Mouse (Mus musculus) frontal cortex, adult 2 months (tissue): ENCODE results near the gene Gm10518. TPM values are rescaled to one million over a fixed set of nuclear protein-coding genes. Genes with fewer than 3 reads are reported as not detected.
"Not testable (repeated sequence)": the region's sequence is repeated elsewhere in the genome, so short reads cannot be mapped to it uniquely, and the experiment has no call there.

ENCODE experiments used
- DNase-seq, 2 experiments: peaks; one replicate each; pipeline ENCODE4 v3.0.0; 2022; ENCODE audit warnings: low spot score in 1 of 2; ENCODE audit errors: extremely low spot score in 1 of 2
- polyA plus RNA-seq: library from polyadenylated mRNA; depleted of rRNA; stranded (reverse); fragments of >200 nt; gene quantifications from 2 replicates; pipeline ENCODE4 v1.2.3, GENCODE M21; 2012; rRNA removed

Gene Gm10518
- not detected in 2 replicates for polyA plus RNA-seq

DNA sequence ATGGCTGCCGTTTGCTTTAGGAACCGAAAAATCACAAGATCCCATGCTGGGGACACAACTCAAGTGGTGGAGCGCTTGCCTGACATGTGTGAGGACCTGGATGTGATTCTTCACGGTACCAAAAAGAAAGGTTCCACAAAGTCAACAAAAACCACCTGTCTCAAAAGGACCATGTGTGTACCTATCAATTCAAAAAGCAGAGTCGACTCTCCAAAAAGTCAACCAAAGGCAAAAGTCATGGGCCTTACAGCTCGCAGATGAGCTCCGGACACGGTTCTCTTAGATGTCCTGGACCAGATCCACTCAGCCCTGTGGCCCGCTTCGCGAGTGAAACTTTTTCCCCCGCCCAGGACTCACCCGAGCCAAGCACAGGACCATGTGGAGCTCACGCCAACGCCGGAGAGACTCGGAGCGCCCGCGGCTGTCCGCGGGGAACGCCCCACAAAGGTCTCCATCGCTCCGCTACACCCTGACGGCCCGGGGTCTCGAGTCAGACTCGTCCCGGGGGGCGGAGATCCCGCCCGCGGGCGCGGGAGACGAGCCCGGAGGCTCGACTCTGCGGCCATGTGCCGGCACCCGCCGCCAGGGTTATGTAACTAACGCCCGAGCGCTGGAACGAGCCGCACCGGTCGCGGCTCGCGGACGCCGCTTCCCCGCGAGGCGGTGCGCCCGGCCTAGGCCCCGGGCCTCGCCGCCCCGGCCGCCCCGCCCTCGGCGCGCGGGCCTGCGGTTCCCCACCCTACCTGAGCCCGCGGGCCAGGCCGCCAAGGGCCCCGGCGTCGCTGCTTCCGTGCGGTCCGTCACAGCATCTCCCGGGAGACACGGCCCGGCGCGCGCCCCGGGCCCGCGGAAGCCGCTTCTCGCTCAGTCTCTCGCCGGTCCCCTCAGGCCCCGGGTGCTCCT lies at the start of gene Gm10518:
TSS of gene Gm10518 (plus strand) at position 767 of the 903 bp plus-strand sequence.
- peak; percentile 27 to 44 for DNase-seq

DNA sequence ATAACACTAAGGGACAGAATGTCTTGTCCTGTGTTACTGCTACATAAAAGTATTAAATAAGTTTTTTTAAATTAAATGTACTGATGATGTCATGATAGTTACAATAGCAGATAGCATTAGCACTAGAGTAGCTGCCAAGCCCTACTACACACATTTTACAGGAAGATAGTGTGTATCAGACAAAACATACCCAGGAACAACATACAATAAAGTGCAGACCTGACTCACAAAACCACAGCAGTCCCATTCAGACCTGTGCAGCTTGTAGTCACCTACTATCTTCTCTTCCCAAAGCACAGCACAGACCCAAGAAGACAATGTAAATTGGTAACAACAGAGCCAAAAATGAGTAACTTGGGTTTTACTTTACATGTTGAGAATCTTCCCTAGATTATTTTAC lies 46.7 kb upstream of the Gm10518 start:
- no peak for DNase-seq

DNA sequence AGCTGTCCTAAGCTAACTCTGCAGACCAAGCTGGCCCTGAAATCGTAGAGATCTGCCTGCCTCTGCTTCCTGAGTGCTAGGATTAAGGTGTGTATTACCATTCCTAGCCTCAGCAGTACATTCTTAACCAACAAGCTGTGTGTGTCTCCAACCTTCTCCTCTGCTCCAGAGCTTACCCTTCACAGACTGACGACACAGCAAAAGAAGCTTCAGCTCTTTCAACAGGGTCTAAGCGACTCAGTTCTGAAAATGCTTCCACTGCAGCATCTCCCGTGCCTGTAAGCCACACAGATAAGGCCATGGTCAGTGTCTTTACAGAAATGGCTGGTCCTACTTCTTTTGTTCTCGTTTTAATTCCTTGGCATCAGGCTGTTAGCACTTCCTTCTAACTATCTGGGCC lies 43.1 kb upstream of the Gm10518 start:
- DNase-seq: no peak

DNA sequence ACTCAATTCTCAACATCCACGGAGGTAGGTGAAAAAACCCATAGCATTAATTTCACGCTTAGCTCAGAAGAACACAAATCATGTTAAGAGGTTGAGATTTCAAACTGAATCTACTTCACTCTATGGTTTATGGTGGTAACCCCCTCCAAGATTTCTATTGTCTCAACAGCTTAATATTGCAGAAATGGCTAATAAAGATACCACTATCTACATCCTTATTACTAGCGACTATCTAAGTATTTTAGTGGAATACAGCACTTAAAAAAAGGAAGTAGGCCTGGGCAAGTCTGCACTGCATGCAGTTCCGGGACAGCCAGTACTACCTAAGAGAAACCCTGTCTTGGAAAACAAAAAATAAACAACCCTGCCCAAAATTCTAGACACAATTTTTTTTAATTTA lies 42.6 kb upstream of the Gm10518 start:
- DNase-seq: no peak

DNA sequence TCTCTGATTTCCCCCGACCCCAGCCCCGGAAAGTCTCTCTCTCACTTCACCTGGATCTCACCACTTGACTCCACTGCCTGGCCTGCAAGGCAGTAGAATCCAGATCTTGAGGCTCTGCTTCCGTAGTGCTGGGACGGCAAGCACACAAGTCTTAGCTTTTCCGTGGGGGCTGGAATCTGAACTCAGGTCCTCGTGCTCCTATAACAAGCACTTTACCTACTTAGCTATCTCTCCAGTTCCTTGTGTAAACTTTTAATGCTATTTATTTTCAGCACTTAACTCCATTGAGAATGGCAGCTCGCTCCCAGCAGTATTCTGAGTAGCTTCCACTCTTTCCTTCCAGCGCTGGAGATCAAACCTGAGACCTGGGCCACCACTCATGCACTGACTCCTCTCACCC lies 26.3 kb upstream of the Gm10518 start:
- DNase-seq: no peak

DNA sequence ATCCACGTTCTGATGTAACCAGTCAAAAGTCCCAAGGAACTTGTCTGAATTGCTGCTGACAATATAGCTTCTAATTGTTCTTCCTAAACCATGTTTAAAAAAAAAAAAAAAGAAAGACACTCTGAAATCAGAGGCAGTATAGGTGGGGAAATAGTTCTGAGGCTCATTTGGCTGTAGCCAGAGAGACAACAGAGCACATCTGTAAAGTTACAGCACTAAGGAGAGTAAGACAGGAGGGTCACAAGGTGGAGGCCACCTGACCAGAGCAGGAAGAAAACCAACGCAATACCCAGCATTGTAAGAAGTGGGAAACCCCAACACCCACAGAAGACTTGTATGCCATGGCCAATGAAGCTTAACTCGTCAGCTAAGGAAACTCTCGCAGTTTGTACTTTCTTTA lies 19.1 kb upstream of the Gm10518 start:
- DNase-seq: no peak

DNA sequence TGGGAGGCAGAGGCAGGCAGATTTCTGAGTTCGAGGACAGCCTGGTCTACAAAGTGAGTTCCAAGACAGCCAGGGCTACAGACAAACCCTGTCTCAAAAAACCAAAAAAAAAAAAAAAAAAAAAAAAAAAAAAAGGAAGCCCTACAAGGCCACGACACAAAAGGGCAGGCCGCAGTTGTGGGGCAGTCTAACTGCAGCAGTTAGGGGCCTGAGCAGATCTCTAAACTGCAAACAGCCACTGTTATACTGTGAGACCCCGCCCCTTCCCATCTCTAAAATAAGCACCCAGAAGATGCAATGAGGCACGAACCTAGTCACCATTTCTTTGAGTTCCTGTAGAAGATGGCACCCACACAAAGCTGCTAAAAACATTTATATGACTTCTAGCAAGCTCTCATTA lies 17.7 kb upstream of the Gm10518 start:
- DNase-seq: no peak

DNA sequence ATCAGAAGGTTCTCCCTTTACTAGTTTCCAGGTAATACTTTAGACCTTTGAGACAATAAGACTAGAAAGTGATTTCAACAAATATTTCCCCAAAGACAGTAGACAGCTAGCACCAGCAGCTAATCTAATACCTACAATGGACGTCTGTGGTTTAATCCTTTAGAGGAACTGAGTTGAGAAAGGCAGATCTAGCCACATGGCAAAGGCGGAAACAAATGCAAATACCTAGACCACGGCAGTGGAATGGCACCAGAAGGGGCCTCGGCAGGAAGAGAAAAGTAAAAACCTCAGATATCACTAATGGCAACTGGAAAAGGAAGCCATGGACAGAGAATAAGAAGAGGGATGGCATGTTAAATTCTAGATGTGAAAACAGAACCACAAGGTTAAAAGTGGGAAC lies 15.9 kb upstream of the Gm10518 start:
- no peak for DNase-seq

DNA sequence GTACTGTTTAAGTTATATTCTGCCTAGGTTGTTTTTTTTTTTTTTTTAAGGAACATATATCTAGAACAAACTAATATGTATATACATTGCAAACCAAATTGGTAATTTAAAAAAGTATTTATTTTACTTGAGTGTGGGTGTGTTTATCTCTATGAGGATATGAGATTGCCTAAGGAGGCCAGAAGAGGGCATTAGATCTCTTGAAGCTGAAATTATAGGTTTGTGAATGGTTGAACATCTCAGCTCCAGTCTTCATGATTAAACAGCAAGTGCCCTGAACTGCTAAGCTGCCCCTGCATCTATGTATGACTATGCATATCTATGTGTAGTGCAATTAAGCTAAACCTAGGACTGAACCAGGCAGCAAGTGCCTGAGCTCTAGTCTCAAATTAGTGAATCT lies 4.4 kb upstream of the Gm10518 start:
- no peak for DNase-seq

DNA sequence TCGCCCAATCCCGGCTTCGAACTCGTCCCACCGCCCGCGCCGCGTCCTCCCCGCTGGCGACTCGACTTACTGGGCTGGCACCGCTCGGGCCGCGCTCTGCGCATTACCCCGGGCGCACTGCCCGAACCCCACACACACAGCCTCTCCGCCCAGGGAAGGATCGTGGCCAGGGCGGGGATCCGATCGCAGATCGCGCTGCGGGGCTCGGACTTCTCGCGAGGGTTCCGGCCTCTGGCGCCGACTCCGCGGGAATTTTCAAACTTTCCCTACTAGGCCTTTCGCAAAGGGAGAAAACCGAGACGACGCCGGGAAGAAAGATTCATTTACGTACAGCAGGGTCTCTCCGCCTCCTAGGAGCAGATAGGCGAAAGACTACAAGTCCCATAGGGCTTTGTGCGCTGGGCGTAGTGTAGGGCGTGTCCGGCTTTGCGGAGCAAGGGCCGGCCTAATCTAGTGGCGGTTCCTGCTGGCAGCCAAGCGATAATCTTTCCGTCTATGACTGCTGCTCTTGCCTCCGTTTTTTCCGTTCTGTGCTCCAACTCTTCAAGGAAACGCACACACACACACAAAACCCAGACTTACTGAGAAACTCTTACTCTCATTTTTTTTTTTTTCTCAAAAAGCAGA lies 450 bp downstream of the Gm10518 start, which contains the start of gene Ahctf1:
TSS of gene Ahctf1 (minus strand) at position 168 of the 627 bp plus-strand sequence.
- DNase-seq: peak; percentile 98 to 99

DNA sequence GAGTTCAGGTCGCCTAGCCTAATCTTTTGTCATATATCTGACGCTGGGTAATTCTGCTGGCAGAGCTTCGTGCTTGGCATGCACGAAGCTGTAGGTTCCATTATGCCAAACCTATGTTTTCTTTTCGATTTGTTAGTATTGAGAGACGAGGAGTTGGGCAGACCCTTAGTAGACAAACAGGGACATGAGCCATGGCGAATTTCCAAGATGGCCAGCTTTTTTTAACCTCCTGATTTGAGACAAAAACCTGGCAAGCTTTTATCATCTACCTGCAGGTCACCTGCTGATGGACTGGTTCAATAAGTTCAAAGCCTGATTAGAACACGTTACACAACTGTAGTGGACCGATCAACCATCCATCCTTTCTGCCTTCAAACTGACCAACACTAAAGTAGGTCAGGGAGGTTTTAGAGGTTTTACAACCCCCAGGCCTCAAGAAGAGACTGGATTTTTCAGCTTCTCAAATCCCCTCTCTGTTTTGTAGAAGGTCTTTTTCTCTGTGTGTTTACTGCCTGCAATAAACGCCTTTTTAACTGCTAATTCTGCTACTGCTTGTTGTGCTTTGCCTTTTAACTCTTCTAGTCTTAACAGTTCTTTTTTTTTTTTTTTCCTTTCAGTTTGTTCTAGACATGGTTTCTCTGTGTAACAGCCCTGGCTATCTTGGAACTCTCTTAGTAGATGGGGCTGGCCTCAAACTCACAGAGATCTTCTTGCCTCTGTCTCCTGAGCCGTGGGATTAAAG lies 1.1 kb downstream of the Gm10518 start:
- DNase-seq: no peak

DNA sequence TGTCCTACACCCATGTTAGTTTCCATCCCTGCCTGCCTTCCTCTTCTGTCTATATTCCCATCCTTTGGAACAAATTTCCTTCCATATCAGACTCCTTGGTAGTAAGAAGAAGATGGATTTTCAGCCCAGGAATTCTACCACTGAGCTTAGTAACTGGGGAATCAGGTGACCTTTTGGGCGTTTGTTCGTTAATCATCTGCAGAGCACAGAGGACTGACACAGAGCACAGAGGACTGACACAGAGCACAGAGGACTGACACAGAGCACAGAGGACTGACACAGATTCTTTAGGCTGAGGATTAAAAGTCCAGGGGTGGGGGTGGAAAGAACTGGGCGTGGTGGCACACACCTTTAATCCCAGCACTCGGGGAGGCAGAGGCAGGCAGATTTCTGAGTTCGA lies 2.6 kb downstream of the Gm10518 start:
- DNase-seq: no peak

DNA sequence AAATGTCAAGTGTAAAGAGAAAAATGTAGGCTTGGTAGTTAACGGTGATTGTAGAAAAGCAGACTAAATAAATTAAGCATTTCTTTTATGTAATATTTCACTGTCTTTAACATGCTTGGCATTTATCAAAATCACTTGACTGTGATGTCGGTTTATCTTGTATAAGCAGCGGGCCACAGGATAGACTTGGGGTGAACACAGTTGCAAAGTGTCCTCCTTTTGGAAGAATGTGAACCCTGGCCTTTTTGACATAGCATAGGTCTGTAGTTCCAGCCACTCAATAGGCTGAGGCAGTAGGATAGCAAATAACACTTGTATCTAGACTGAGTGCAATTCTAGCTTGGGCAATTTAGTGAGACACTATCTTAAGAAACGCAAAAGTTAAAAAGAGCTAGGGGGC lies 4.3 kb downstream of the Gm10518 start:
- DNase-seq: no peak

DNA sequence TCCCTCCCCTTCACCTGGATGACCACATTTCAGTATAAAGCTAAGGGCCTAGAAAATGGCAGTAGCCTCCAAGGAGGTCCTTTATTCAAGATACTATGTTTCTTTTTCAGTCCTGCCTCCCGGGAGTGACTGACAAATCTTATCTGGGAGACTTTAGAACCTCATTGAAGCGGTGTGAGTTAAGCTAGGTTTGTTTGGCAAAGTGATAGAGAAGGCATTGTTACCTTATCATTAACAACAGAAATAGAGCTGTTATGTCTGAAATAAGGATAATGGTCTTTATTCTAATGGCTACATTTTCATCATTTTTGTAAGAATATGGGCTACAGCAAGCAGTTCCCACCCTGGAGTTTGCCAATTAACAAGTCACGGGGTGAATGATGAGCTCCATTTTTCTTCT lies 5.1 kb downstream of the Gm10518 start:
- no peak for DNase-seq

DNA sequence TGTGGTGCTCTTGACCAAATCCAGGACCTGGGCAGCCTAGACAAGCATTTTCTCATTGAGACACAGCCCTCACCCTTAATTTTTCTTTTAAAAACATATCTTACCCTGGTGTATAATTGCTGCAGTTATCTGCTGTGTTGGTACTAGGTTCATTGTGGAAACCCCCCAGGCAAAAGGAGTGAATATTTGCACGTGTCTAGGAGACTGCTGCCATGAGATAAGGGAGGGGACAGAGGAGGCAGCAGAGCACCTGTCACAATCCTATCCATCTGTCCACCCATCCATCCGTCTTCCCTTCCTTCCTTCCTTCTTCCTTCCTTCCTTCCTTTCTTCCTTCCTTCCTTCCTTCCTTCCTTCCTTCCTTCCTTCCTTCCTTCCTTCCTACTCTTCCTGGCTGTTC lies 10.2 kb downstream of the Gm10518 start:
- DNase-seq: no peak

DNA sequence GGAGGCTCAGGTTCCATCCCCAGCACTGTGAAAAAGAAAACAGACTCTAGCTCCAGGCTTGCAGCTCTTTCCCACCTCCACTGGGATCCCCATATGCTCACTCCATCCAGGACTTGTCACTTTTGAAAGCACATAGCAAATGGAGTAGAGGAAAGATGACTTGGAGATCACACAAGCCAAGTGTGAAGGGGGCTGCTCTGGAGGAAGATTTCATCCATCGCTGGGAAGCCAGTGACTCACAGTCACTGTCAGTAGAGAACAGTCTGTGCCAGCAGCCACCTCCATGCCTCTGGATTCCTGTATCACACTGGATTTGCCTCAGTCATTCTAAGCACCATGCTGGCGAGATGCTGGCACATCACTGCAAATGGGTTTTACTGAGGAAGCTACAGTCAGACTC lies 11.4 kb downstream of the Gm10518 start:
- DNase-seq: peak; percentile 59 to 74

DNA sequence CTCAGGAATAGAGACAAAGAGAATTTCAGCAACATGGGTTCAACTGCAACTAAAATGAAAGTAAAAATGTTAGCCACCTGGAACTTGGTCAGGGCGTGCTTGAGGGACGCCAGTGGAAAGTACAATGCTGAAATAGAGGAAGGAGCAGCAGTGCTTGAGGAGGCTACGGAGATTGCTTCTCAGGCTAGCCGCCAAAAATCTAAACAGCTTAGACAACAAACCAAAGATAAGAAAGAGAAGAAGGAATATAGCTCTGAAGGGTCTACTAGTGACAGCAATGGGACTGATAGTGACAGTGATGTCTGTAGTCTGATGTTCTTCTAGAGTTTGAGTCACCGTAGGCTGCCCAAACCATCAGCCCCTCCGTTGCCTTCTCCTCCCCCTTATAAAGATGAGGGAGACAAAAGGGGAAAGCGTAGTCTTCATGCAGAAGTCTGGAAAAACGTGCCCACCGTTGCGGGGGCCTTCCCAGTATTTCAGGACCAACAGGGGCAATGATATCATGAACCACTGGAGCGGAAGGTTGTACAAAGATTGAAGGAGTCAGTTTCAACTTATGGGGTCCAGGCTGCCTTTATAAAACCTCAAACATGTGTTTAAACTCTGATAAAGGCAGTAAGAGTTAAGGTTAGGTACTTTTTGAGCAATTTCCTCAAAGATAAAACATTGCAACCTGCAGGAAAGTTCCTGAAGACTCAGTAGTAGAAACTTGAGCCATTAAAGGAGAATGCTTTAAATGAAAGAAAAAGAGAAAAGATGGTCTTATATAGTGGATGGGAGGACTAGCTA lies 15.5 kb downstream of the Gm10518 start:
- DNase-seq: not testable (repeated sequence)

DNA sequence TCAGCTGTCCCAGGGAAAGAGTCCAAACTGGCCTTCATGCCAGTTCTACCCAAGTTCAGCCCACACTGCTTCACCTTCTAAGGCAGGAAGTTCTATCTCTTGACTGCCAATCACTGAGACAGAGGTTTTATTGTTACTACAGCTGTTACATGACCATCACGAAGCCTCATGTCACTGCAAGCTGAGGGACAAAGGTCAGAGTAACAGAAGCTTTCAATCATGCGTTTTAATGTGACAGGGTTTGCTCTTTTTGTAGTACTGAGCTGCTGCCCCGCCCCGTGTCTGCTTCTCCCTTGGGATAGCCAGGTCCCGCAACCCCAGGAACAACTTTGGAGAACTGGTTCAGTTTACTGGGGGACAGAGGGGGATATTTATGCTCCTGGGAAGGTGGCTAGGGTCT lies 21.4 kb downstream of the Gm10518 start:
- DNase-seq: no peak

DNA sequence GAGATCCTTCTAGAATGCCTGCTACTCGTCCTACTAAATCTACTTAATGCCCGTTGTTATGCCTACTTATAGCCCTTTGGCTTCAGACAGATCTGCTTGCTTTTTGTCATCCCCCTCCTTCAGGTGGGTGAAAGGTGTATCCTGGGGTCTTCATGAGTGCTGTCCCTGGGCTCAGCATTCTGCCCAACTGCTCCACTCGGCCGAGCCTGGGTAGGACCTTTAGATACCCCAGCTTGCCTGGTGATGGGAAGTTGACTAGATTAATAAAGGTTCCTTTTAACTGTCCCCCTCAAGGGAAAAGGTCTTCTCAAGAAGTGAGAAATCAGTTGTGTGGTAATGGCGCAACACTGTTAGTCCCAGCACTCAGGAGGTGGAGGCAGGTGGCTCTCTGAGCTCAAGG lies 24.9 kb downstream of the Gm10518 start:
- no peak for DNase-seq

DNA sequence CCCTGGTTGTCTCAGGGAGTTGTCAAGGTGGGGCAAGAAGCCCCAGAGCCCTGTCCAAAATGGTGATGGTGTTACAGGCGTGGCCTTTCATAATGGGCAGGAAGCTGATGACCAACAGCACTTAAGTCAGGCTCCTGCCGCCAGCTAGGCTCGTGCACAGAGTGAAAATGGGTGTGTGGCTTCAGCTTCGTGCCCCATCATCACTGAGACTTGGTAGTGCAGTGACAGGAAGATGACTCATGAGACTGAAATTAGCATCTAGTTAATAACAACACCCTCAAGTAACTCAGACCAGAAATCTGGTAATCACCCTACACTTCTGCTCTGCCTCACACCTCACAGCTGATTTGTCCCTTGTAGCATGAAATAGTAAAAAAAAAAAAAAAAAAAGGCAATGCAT lies 25.7 kb downstream of the Gm10518 start:
- DNase-seq: no peak
